Mouse (Mus musculus): Measurements from ENCODE around the gene Gm3012.
"Not testable (repeated sequence)": the region's sequence is repeated elsewhere in the genome, so short reads cannot be mapped to it uniquely, and the experiment has no call there.

The Gm3012 gene

DNA sequence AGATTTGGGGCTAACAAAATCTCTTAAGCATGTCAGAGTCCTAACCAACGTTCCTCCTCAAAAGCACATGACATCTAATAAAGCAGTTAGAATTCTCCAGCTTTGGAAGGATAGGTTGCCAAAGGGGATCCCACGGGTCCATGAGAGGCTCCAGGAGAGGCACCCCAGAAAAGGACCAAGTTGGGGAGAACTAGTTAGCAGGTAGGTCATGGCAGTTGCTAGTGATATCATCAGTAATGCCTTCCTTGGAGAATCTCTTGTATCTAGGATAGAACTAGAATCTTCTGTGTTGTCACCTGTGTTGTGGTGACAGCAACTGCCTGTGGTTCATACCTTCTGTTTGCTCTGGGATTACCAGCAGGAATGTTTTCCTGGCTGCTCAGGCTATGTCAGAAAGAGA, at the start of gene Gm3012:
Gene Gm3012, plus strand, starts transcription at position 301 of the 400 bp plus-strand sequence.
- DNase-seq: not testable (repeated sequence)

DNA sequence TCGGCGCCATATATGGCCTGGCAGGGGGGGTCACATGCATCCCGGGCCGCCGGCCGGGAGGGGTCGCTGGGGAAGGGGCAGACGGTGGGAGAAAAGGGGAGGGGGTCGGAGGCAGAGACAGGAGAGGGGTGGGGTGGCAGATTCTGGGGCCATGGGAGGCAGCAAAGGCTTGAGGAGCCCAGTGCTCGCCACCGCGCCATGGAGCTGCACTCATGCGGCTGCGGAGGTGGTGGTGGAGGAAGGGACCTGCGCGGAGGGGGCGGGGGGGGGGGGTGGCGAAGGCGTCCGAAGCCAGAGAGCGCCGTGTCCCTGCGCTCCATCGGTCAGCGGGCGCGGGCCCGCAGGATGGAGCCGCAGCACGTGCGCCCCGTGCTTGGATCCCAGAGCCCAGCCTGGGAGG, 17.4 kb downstream of the Gm3012 start, which contains the start of gene Gm3020:
Gene Gm3020, plus strand, starts transcription at position 301 of the 400 bp plus-strand sequence.
- DNase-seq: not testable (repeated sequence)

DNA sequence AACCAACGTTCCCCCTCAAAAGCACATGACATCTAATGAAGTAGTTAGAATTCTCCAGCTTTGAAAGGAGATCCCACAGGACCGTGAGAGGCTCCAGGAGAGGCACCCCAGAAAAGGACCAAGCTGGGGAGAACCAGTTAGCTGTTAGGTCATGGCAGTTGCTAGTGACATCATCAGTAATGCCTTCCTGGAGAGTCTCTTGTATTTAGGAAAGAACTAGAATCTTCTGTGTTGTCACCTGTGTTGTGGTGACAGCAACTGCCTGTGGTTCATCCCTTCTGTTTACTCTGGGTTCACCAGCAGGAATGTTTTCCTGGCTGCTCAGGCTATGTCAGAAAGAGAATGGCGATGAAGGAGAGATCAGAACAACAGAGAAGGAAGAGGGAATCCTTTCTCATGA, 54.2 kb downstream of the Gm3012 start, which contains the start of gene Gm3043:
Gene Gm3043, plus strand, starts transcription at position 301 of the 400 bp plus-strand sequence.
- not testable (repeated sequence) for DNase-seq

All from spleen, adult 18-20 months (tissue).